In genomic region chr13:108100700-108101099, GRCm38 (mm10) we compare ENCODE assay signal across 25 mouse cellular contexts. TPM values are rescaled to one million over a fixed set of nuclear protein-coding genes. Genes with fewer than 3 reads are reported as not detected.
DNase-seq lines count a peak whose midpoint lies in the region; ATAC-seq and TF ChIP-seq lines count a peak whose summit lies in the region.
"Had no signal": no experiment of that assay in that cellular context is flagged by ENCODE, and none has a peak within 500 bp of the region (broad histone marks: within the 10 kb centered on the region; RNA-seq: fewer than 3 reads in every experiment).

No protein-coding gene starts in this region.

- H3K9me3 ChIP-seq in CH12.LX (replicated peaks; ENCODE audit: low read length) = no peaks in the 10 kb centered on the region
- H3K9me3 ChIP-seq: embryonic facial prominence, embryonic 13.5 days; embryonic facial prominence, embryonic 15.5 days; forebrain, embryonic 10.5 days; forebrain, embryonic 12.5 days had no signal

- no peak overlapping the region for H3K27ac ChIP-seq in CH12.LX (ENCODE audit: insufficient read depth, low read depth)
- H3K27ac ChIP-seq: embryonic facial prominence, embryonic 13.5 days; embryonic facial prominence, embryonic 15.5 days; forebrain, embryonic 10.5 days; forebrain, embryonic 12.5 days had no signal

- TF ChIP-seq POLR2A in CH12.LX (IDR thresholded peaks at IDR 0.05; ENCODE audit: low read depth, low read length) = no peak

- no peaks in the 10 kb centered on the region for H3K27me3 ChIP-seq in CH12.LX (replicated peaks)
- H3K27me3 ChIP-seq: embryonic facial prominence, embryonic 13.5 days; embryonic facial prominence, embryonic 15.5 days; forebrain, embryonic 12.5 days had no signal

- H3K4me3 ChIP-seq in CH12.LX (replicated peaks in 1 of 3; ENCODE audit: low read depth in 2 of 3, low read length in 2 of 3, poor library complexity in 1 of 3) = no peak overlapping the region
- H3K4me3 ChIP-seq: embryonic facial prominence, embryonic 13.5 days; embryonic facial prominence, embryonic 15.5 days; erythroblast, embryonic 14.5 days; forebrain, embryonic 10.5 days; forebrain, embryonic 12.5 days had no signal

- TF ChIP-seq CTCF in CH12.LX (conservative IDR thresholded peaks at IDR 0.05 in 1 of 2, IDR thresholded peaks at IDR 0.05 in 1 of 2; ENCODE audit: low read depth in 2 of 2, low read length in 2 of 2) = no peak

- peaks cover 3% of the 10 kb centered on the region; the same call in 1 of the 2 replicates for H3K79me2 ChIP-seq in CH12.LX (replicated peaks; ENCODE audit: control insufficient read depth, extremely low read depth, insufficient read depth, poor library complexity, severe bottlenecking)

- DNase-seq in heart, adult 11 months = peak; percentile 35
- no peak for DNase-seq in heart, adult 9 months (ENCODE audit: low spot score in 2 of 2)
- peak; percentile 4 for DNase-seq in CD4-positive, CD25-positive, alpha-beta regulatory T cell, adult 2 months (ENCODE audit: low read depth, low spot score)
- DNase-seq in CH12.LX (ENCODE audit: extremely low read depth) = peak; percentile 73
- DNase-seq in layer of hippocampus, postnatal 25 days (ENCODE audit: extremely low spot score in 1 of 2, low spot score in 1 of 2) = no peak
- no peak for DNase-seq in left cerebral cortex, adult 8-10 months (ENCODE audit: low spot score in 2 of 2)
- DNase-seq: adrenal gland, adult 2 months; adrenal gland, postnatal 10 days; adrenal gland, postnatal 25 days; B cell, adult 2 months; cerebellum, adult 11 months; cerebellum, adult 18-20 months; cerebellum, adult 8-10 months; cerebellum, adult 9-11 months; cerebellum, postnatal 14 days; cerebellum, postnatal 36 days; embryo, embryonic 11 days had no signal

- TF ChIP-seq RAD21 in CH12.LX (IDR thresholded peaks at IDR 0.05; ENCODE audit: low read depth, low read length) = no peak; the same call in 1 of the 2 replicates

- dilution Hi-C loops in CH12.LX (cut with MboI; ENCODE audit: extremely low pct_ligation_motif_present, extremely low pct_unique_long_range_greater_than_20kb, low sequenced_read_pairs) = no loop called here

- peak; percentile 35; the same call in 1 of the 2 replicates for TF ChIP-seq EP300 in CH12.LX (IDR thresholded peaks at IDR 0.05; ENCODE audit: low read length)

- in situ Hi-C loops in CH12.LX (cut with MboI; ENCODE audit: low pct_ligation_motif_present, low pct_unique_long_range_greater_than_20kb, low sequenced_read_pairs) = no loop called here

- peaks cover 0 to 17% of the 10 kb centered on the region in 2 experiments for H3K36me3 ChIP-seq in CH12.LX (replicated peaks in 1 of 2; ENCODE audit: control insufficient read depth in 1 of 2, insufficient read depth in 1 of 2, low read length in 1 of 2)
- H3K36me3 ChIP-seq: embryonic facial prominence, embryonic 13.5 days; embryonic facial prominence, embryonic 15.5 days; forebrain, embryonic 12.5 days had no signal

- H3K9ac ChIP-seq in CH12.LX (ENCODE audit: insufficient read depth, low read depth) = no peak overlapping the region
- H3K9ac ChIP-seq: embryonic facial prominence, embryonic 13.5 days; embryonic facial prominence, embryonic 15.5 days; forebrain, embryonic 12.5 days had no signal

- ATAC-seq in inflammation-experienced regulatory T-cells, adult 6 months = peak; percentile 60
- ATAC-seq: forebrain, embryonic 14.5 days; forebrain, embryonic 16.5 days had no signal

- H3K4me2 ChIP-seq in CH12.LX (ENCODE audit: insufficient read depth, low read depth, poor library complexity, severe bottlenecking) = no peak overlapping the region
- H3K4me2 ChIP-seq: embryonic facial prominence, embryonic 13.5 days; embryonic facial prominence, embryonic 15.5 days; forebrain, embryonic 12.5 days had no signal

- peaks cover 0 to 48% of the 10 kb centered on the region in 2 experiments; a peak in 2 of 4 replicates for H3K4me1 ChIP-seq in CH12.LX (ENCODE audit: control insufficient read depth in 1 of 2, insufficient read depth in 2 of 2)
- H3K4me1 ChIP-seq: embryonic facial prominence, embryonic 13.5 days; embryonic facial prominence, embryonic 15.5 days; forebrain, embryonic 10.5 days; forebrain, embryonic 12.5 days had no signal

TF ChIP-seq in CH12.LX, 34 proteins besides CTCF, POLR2A, EP300 and RAD21:
- TF ChIP-seq GABPA (IDR thresholded peaks at IDR 0.05; ENCODE audit: insufficient replicate concordance, low read depth, low read length) (no peak), BHLHE40 (IDR thresholded peaks at IDR 0.05; ENCODE audit: low read depth, low read length) (peak; percentile 24; the same call in 1 of the 2 replicates), USF1 (IDR thresholded peaks at IDR 0.05; ENCODE audit: low read depth, low read length) (no peak), SIN3A (IDR thresholded peaks at IDR 0.05; ENCODE audit: low read length) (peak; percentile 38; the same call in 1 of the 2 replicates), MYC (IDR thresholded peaks at IDR 0.05; ENCODE audit: low read depth, low read length) (peak; percentile 50; the same call in 1 of the 2 replicates), MAX (IDR thresholded peaks at IDR 0.05; ENCODE audit: low read length) (peak; percentile 65; the same call in 1 of the 2 replicates), MXI1 (IDR thresholded peaks at IDR 0.05; ENCODE audit: low read depth, low read length) (peak; percentile 46; the same call in 1 of the 2 replicates), MEF2A (IDR thresholded peaks at IDR 0.05; ENCODE audit: borderline replicate concordance, low read depth, low read length) (peak; percentile 40; the same call in 1 of the 2 replicates), ELF1 (IDR thresholded peaks at IDR 0.05; ENCODE audit: low read depth, low read length) (no peak), ETS1 (conservative IDR thresholded peaks at IDR 0.05; ENCODE audit: low read depth, low read length) (peak; percentile 41; the same call in 1 of the 2 replicates)

RNA-seq across cellular contexts. Expression of gene Smim15, which starts 56.5 kb away (rescaled TPM):
- total RNA-seq in CH12.LX (2012; rRNA removed) = 32.8 and 38.6 TPM in 2 replicates
- total RNA-seq in CH12.LX (2014; rRNA removed) = 114 and 133 TPM in 2 replicates
- 62.8 and 69.2 TPM in 2 replicates for polyA plus RNA-seq in CH12.LX (2012; ENCODE audit: insufficient read length, low read depth)
- polyA plus RNA-seq in inflammation-experienced regulatory T-cells, adult 6 months (2017; shearing (Covaris generic)) = 100 to 1,000 TPM in 1 of 3 experiments, 10 to 100 TPM in 2; 67.7 to 100 (median 82.4) TPM
- 10 to 100 TPM; 60.2 to 60.4 TPM for total RNA-seq in layer of hippocampus, postnatal 25 days (2021)
- 10 to 100 TPM; 39.2 to 48.6 (median 45.1) TPM for total RNA-seq in left cerebral cortex, adult 8-10 months (2022)

RNA-seq across cellular contexts. Expression of gene Ndufaf2, which starts 57.7 kb away (rescaled TPM):
- total RNA-seq in CH12.LX (2012; rRNA removed) = 51.2 and 65.9 TPM in 2 replicates
- 37.1 and 55.3 TPM in 2 replicates for total RNA-seq in CH12.LX (2014; rRNA removed)
- 117 and 161 TPM in 2 replicates for polyA plus RNA-seq in CH12.LX (2012; ENCODE audit: insufficient read length, low read depth)
- 10 to 100 TPM; 38.9 to 47.2 (median 43.2) TPM for polyA plus RNA-seq in inflammation-experienced regulatory T-cells, adult 6 months (2017; shearing (Covaris generic))
- 10 to 100 TPM; 21.2 to 22.1 TPM for total RNA-seq in layer of hippocampus, postnatal 25 days (2021)
- total RNA-seq in left cerebral cortex, adult 8-10 months (2022) = 10 to 100 TPM; 18.7 to 25.3 (median 22.8) TPM

RNA-seq across cellular contexts. Expression of gene Ercc8, which starts 57.8 kb away (rescaled TPM):
- total RNA-seq in CH12.LX (2012; rRNA removed) (20.0 and 27.1 TPM in 2 replicates), CH12.LX (2014; rRNA removed) (29.4 and 32.2 TPM in 2 replicates)
- 20.7 and 23.0 TPM in 2 replicates for polyA plus RNA-seq in CH12.LX (2012; ENCODE audit: insufficient read length, low read depth)
- polyA plus RNA-seq in inflammation-experienced regulatory T-cells, adult 6 months (2017; shearing (Covaris generic)) = 10 to 100 TPM in 2 of 3 experiments, 1 to 10 TPM in 1; 6.9 to 10.5 (median 10.4) TPM
- total RNA-seq in layer of hippocampus, postnatal 25 days (2021) = 10 to 100 TPM; 16.9 to 18.4 TPM
- total RNA-seq in left cerebral cortex, adult 8-10 months (2022) = 10 to 100 TPM; 15.3 to 18.6 (median 16.3) TPM

Comparison
In these comparisons a context has a peak if more than half of its experiments do, and no peak if none do; other contexts are left out.
1. DNase-seq: peak in heart, adult 11 months (single experiment), CD4-positive, CD25-positive, alpha-beta regulatory T cell, adult 2 months (single experiment) and CH12.LX (single experiment); none in heart, adult 9 months (0 of 2), layer of hippocampus, postnatal 25 days (0 of 2) and left cerebral cortex, adult 8-10 months (0 of 2).